In genomic region chrX:108832674-108833189, GRCm38 (mm10) we compare ENCODE assay signal across 8 mouse cellular contexts. TPM values are rescaled to one million over a fixed set of nuclear protein-coding genes. Genes with fewer than 3 reads are reported as not detected.
DNase-seq lines count a peak whose midpoint lies in the region; ATAC-seq lines count a peak whose summit lies in the region.

No protein-coding gene starts in this region.

- peak overlapping the region; percentile 76 for H3K27ac ChIP-seq in intestine, embryonic 14.5 days (ENCODE audit: low read depth)

- H3K4me2 ChIP-seq in intestine, embryonic 14.5 days (ENCODE audit: low read length): peak overlapping the region; percentile 44

- peak; percentile 90 for DNase-seq in adipocyte (ENCODE audit: low spot score)
- peak; percentile 82 for DNase-seq in embryo, embryonic 10 days (ENCODE audit: low spot score)
- peak; percentile 68 for DNase-seq in gastrocnemius, postnatal 14 days
- DNase-seq in intestine, embryonic 14.5 days (ENCODE audit: low spot score): peak; percentile 84
- DNase-seq in left cerebral cortex, postnatal 14 days (ENCODE audit: low spot score in 2 of 2): peak; percentile 85 to 89
- peak; percentile 89 for DNase-seq in mesoderm, embryonic 11.5 days (ENCODE audit: low read depth, low spot score)
- peak; percentile 68 to 72 for DNase-seq in right cerebral cortex, postnatal 36 days (ENCODE audit: low spot score in 2 of 2)
- peak; percentile 69 for DNase-seq in yolk sac, embryonic 10.5 days (ENCODE audit: low spot score)

- no peaks in the 10 kb centered on the region for H3K36me3 ChIP-seq in intestine, embryonic 14.5 days (ENCODE audit: control insufficient read depth, insufficient read depth, low read length)

- ATAC-seq in intestine, embryonic 14.5 days (replicated peaks; ENCODE audit: low FRiP score, low TSS enrichment, low read depth): peak; percentile 69

- peak overlapping the region; percentile 48 for H3K9ac ChIP-seq in intestine, embryonic 14.5 days (ENCODE audit: low read length)

- intact Hi-C loops in gastrocnemius, postnatal 14 days (cut with DNase I; ENCODE audit: low total_unique reads): no loop called here
- intact Hi-C loops in left cerebral cortex, postnatal 14 days (cut with DNase I): loop anchor here (5.0 kb wide), 1 partner anchor 180 kb away; the partner anchor contains the start of gene Hmgn5

- no peaks in the 10 kb centered on the region for H3K4me1 ChIP-seq in intestine, embryonic 14.5 days (replicated peaks; ENCODE audit: control insufficient read depth, insufficient read depth, low read length)

- WGBS in intestine, embryonic 14.5 days: 10% methylated on average over 13 of the region's 13 CpGs

- H3K9me3 ChIP-seq in intestine, embryonic 14.5 days (ENCODE audit: control insufficient read depth, low read length): no peaks in the 10 kb centered on the region

- peak overlapping the region; percentile 55 for H3K4me3 ChIP-seq in intestine, embryonic 14.5 days (ENCODE audit: low read depth, low read length)

- no peaks in the 10 kb centered on the region for H3K27me3 ChIP-seq in intestine, embryonic 14.5 days (replicated peaks; ENCODE audit: control insufficient read depth, insufficient read depth, low read length)

RNA-seq across cellular contexts. Expression of gene Brwd3, which starts 1.4 kb away (rescaled TPM):
- 1 to 10 TPM; 4.9 TPM for total RNA-seq in gastrocnemius, postnatal 14 days (2021)
- polyA plus RNA-seq in intestine, embryonic 14.5 days (2014; fragmentation: Nextera tagmentation; extraction: Ambion mirVana): 3.4 and 4.0 TPM in 2 replicates
- 10 to 100 TPM; 18.3 to 19.0 TPM for total RNA-seq in left cerebral cortex, postnatal 14 days (2021)

Comparison
In these comparisons a context has a peak if more than half of its experiments do, and no peak if none do; other contexts are left out.
1. Peak in every context shown above with its lines: DNase-seq, ATAC-seq, H3K4me3 ChIP-seq and H3K27ac ChIP-seq.